Mouse (Mus musculus): Measurements from ENCODE around the gene Smox.

DNA sequence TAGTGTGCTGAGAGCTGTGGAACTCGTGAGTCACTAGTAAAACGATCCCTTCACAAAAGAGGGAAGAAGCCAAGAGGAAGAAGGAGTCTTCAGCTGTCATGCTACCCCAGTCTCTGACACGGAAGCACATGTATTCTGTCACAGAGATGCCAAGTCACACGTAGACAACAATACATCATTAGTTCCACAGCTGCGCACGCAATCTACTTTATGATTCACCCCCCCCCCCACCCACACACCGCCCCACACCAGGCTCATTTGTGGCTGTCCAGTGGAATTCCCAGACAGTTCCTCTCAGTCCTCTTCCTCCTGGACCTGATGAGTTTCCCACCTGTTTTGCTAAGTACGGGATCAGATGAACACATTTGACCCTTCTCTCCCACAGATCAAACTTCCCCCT lies 12.9 kb upstream of the Smox start:
- TF ChIP-seq CTCF (IDR thresholded peaks at IDR 0.05; ENCODE audit: extremely low read depth, insufficient read length, insufficient replicate concordance, low read depth, low read length) (no peak), POLR2A (IDR thresholded peaks at IDR 0.05; ENCODE audit: low read depth, low read length) (no peak)

Data from small intestine, adult 2 months (tissue).